Mouse (Mus musculus): Measurements from ENCODE around the gene Ptpn7.

DNA sequence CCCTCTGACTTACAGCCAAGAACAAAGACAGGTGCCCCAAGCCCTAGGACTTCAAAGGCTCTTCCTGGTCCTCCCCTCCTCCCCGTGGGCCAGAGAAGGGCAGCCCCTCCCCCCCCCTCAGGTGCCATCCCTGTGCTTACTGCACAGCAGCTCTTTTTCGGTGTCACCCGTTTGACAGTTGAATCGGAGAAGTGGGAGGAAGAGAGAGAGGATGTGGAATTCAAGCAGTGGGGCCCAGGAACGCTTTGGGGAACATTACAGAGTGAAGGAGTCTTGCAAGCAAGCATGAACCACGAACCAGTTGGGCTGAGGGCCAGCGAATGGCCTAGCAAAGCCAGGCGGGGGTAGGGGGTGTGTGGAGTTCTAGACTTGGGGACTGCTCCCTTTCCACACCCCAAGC lies 940 bp upstream of the Ptpn7 start:
- TF ChIP-seq POLR2A (IDR thresholded peaks at IDR 0.05; ENCODE audit: low read depth, low read length) (no peak), CTCF (conservative IDR thresholded peaks at IDR 0.05; ENCODE audit: insufficient read depth, insufficient read length, low read depth, low read length) (no peak)
